Mouse (Mus musculus) MEL-GATA-1-ER (cell line): ENCODE measurements at regions not wholly inside any gene's neighbourhood (a gene's known extent, or its start where the extent isn't known, plus 50 kb on each side); places are given as distances from the start of the nearest gene placed in this dataset.
"Not testable (repeated sequence)": the region's sequence is repeated elsewhere in the genome, so short reads cannot be mapped to it uniquely, and the experiment has no call there.

Source experiments
- DNase-seq: peaks from one replicate; pipeline ENCODE4 v3.0.0-alpha.2; 2012; ENCODE audit warnings: low read depth; ENCODE audit errors: extremely low read depth

DNA sequence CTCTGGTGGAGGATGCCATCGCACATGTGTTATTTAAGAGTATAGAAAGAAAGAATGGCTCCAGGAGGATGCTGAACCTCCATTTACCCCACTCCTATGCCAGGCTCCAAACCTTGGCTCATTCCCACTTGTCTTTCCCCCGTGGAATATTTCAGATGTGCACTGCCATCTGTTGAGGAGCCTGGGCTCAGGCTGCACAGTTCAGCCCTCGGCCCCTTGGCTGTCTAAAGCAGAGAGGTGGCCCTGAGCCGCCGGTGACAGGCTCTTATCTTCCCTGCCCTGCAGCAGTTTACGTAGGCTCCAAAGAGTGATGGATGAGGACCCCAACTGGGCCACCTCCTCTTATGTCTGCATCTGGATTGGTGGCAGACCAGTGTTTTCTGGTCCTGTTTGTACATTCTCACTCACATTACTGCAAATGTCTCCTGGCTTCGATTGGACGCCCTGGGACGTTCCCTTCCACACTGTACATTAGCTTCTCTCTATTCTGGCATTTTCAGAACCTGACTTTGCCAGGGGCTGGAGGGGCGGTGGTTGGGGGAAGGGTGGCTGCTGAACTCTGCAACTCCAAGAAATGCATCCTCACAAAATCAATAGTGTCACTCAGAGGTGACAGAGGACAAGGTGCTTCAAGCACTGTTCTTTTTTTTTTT, 447.3 kb upstream of the Clint1 start:
- no peak for DNase-seq

DNA sequence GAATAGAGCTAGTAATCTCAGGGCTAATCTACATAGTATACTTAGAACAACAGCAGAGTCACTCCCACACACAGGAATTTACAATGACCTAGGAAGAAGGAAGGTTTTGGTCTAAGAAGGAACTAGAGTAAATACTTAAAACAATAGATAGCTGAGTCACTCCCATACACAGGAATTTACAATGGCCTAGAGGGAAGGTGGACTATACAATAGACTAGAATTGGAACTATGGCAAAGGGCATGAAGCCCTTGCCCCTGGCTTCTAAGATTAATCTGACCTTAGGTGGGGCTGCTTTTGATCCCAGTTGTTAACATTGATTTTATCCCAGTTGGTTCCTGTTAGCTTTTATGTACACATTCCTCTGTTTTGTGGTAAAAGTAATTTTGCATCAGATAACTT, 427.8 kb upstream of the Clint1 start:
- DNase-seq: not testable (repeated sequence)

DNA sequence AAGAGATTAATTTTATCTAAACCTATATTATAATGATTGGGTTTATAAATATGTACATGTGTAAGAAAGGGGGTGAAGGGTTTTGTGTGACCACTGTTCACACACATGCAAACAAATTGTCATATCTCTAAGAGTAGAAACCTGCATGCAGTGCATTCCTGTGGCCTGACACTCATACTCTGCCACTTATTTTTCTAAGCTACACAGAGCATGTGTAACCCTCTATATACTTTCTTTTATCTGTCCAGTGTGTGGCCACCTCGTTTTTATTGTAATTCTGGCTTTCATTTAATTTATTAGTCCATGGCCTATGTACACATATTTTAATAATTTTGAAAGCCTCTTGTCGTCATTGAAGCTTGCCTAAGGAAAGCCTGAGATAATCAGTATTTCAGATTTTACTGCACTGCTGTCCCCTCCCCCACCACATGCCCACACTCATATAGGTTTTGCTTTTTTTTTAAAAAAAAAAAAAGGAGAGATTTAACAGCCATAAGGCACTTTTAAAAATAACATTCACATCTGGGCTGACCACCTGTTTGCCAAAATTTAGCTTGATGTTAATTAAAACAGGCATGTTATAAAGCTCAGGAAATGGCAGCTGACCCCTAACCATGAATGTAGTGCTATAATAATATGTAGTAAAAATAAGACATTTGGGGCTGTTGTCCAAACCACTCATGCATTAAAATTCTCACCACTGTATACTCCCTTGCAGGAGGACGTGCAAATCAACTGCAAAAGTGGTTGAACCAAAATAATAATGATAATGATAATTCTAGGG, 410.7 kb upstream of the Clint1 start:
- DNase-seq: no peak

DNA sequence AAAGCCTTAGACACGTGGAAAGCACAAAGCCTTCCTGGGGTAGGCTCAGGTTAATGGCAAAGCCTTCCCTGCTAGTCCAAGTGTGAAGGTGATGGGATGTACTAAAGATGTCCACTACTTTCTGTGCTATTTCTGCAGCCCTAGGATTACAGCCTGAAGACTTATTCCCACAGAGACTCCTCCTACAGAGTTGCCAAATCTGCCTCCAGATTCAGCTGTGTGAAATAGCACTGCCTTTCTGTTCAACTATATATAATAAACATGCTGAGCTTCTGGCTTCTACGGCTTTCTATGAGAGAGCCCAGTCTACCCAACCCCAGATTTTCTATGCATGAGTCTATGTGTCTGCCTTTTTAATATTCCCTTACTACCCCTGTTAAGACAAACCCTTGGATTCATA, 405.3 kb upstream of the Clint1 start:
- no peak for DNase-seq

DNA sequence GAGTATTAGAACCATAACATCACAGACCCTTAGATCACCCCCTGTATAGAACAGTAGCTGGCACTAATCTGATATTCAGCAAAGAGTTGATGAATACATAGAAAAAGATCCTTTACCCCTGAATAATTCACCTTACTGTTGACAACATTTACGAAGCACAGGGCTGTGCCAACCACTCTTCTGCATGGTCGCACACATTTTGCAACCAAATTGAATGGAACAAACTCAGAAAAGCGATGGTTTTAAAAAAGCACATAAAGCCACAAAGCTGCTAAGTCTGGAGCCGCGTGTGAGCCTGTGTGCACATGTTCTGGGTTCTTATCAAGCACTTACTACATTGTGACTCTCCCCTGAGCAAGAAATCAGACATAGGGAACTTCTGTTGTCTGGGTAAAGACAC, 397.6 kb upstream of the Clint1 start:
- no peak for DNase-seq

DNA sequence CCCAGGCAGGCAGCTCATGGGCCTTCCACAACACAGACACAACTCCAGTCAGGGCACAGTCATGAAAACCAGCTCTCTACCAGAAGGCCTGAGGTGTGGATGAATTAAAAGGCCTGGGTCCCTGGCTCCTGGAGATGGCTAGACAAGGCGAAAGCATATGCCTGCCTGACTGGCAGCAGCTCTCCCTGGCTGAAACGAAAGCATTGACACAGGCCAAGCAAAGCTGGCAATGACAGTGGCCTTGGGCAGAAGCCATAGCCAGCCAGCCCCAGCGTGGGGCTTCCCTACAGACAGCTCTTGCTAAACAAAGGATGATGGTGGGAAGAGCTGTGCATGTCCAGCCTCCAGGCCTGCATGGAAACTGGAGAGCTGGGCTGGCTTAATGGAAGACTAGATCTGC, 396.9 kb upstream of the Clint1 start:
- no peak for DNase-seq

DNA sequence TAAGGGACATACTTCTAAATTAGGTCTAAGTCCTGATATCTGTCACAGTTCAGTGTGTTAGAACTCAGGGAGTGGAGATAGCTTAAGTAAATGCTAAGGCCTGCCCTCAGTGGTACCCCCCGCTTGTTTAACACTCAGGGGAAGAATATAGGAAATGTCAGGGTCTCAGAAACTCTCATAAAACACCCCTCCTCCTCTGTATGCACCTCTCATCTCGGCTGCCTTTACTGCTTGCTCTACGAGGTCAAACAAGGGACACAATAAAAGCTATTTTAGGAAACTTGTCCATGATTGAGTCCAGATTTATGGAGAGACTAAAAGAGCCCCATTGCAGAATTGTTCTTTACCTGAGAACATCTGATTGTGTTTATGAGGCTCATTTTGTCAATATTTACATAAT, 395.1 kb upstream of the Clint1 start:
- DNase-seq: no peak

DNA sequence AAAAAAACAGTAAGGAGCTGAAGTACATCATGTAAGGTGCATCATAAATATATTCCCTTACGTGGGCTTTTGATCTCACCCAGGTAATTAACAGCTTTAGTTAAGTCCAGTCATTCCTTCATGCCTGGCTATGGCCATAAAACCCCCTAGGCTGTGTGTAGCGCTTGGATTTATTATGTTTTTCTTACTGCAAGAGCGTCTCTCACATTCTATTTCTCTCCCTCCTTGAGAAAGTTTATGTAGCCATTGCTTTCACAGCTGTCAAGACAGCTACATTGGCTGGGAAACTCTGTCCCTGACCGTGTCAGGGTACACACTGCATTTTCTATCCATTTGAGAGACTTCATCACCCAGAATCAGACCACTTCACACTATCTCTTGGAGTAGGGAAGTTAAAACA, 394.3 kb upstream of the Clint1 start:
- no peak for DNase-seq

DNA sequence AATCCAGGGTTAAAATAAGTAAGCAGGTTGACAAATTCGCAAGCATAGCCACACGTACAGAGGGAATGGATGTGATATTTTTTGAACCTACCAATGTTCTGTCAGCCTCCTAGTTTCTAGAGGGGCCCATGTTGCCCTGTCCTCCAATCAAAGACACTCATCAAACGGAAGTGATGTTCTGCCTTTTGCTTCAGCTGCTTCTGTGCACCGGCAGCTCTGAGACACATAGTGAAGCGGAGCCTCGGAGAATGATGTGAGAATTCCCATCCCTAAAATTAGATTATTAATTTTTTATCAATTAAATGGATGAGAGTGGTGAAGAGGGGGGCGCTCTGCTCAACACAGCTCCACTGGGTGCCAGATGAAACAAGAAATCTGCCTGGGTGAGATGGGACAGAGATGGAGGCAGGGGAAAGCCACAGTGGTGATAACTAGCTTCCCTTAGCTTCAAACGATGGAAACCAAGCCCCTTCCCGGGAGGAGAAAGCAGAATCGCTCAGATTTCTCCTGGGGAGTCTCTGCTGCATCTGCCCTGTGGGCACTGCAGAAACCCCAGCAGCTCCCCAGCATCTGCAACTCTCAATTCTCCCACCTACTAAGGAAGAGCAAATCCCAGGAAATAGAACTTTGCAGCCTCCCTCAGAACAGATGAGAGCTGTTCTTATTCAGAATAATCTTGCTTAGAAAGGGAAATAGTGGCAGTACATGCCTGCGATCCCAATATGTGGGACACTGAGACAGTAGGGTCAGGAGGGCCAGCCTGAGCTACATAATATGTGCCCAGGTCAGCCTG, 391.7 kb upstream of the Clint1 start:
- no peak for DNase-seq

DNA sequence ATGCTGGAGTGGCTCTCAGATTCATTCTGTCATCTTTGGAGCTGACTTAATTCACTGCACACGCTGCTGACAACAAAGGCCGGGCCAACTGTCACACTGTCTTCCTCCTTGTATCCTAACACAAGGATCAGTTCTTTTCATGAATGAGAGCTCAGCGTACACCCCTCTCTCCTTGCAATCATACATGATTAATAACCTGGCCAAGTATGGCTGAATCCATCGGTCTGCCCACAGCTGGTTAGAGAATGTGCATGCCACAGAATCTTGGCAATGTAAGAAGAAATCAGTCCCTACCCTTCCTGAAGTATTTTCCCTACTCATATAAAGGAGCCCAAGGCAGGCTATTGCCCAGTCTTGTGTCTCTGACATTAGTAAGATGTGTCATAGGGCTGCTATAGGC, 387.4 kb upstream of the Clint1 start:
- no peak for DNase-seq

DNA sequence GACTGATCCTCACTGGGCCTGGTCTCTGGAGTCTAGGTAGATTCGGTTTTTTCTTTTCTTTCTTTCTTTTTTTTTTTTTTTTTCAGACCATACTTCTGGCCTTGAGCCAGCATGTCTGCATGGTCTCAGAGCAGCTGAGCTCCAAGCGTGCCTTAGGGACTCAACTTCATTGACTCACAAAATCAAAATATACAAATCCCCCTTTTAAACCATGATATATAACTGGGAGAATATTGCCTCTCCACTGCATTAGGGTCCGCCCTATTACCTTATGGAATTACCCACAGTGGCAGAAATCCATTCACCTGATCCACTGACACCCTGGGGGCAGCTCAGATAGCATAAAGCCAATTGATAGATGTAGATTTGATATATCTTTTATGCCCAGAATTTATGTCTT, 385.5 kb upstream of the Clint1 start:
- DNase-seq: no peak

DNA sequence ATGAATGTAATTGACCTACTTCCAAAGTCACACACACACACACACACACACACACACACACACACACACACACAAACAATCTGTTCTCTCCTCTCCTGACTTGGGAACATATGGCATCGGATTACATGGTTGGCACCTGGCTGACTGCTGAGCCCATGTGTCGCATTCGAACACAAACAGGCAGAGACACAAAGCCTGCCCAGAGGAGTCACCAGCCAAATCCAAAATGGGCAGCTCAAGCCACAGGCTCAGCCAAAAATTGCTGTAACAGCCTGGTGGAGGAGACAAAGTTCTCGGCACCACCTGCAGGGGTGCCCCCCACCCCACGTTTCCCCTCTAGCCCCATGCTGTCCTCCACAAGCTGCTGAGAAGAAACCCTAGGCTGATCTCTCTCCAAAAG, 379.7 kb upstream of the Clint1 start:
- DNase-seq: no peak

DNA sequence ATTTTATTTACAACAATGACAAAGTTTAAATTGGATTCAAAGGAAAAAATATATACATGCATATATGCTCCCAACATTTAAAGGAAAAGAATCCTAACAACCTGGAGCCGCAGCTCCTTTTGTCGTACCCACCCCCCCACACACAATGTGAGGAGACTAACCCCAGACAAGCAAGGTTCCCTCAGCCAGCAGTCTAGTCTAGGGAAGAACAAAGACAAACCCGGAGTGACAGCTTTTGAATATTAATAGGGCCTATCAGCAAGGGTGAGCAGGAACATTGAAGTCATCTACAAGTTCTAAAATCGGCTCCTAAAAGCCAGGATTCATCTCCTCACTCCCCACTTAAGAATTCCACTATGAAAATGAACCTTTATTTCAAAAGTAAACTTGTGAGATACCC, 374.9 kb upstream of the Clint1 start:
- DNase-seq: no peak

DNA sequence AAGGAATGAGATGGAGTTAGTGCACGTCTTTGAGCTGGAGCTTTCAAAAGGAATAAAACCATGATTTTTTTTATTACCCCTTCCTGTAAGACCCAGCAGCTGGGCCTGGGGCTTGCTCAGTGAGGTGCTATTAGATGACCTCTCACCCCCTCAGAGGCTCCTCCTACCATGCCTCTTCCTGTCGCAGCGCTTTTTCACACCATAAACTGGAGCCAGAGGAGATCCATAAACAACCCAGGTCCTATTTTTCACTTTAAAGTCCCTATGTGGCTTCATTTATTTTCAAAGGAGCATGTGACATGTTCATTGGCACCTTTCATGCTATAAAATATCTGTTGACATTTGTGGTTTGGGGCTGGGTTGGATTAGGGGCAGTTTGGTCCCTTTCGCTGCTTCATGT, 365.9 kb upstream of the Clint1 start:
- no peak for DNase-seq

DNA sequence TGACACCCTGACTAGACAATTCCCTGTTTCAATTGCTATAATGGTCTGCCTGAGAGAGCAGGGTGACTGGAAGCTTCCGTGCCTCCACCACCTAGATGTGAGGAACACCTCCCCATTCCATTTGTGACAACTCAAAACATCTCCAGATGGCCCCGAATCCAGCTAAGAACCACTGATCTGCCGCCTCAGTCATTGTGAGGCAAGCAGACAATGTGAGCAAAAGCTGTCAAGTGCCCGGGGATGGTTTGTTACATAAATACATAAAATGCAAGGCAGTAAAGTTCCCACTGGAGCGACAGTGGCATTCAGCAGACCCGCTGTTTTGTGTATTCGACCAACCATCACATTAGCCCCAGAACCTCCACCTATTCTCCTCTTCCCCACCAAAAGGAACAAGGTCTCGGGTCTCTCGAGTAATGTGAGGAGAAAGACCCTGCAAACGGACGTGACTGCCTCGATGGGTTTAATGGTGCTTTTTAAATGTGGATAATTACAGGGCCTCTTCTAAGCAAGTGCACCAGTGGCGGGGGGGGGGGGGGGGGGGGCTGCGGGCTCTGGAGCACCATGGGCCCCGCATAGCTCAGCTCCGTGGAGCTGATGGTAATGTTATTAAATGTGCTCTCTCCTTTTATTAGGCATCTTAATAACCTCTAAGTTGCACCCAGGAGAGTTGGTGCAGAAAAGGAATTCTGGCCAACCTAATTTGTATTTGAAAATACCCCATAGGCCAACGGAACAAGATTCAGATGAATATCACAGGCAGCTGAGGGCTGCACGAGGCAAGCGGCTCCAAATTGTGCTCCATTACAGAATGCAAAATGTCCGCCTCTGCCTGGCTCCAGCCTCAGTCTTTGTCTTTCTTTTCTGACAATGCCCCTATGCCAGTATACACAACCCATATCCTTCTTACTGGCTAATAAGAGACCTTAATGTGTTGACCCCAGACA, 360.6 kb upstream of the Clint1 start:
- no peak for DNase-seq

DNA sequence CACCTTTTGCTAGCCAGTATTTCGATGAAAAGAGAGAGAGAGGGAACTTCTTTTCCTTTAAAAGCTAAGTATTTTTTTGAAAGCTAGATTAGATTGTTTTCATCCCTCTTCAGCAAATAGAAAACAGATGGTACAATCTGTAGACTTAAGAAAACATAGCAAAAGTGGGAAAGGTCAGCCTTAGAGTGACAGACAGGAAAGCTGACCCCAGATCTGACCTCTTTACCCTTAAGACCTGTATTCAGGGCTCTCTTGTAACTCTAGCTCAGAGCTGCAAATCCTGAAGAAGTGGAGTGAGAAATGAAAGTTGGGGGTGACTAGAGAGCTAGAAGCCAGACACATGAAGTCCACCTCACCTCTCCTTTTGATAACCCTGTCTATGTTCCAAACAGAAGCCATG, 356.6 kb upstream of the Clint1 start:
- DNase-seq: no peak

DNA sequence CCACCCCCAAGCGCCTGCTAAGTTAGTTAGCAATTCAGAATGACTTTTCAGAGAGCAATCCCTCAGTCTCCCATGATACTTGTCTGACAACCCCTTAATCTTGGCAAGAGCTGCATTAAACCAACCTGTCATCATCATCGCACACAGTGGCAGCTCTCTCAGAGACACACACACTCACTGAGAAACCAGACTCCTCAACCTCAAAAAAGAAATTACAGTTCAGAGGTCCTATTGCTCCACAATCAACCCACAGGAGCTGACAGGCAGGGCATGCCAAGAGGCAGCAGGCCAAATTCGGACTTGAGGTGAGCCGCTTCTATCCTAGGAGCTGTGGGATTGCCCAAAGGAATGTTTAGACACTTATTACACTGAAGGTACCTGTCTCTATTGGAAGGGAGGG, 343.3 kb upstream of the Clint1 start:
- DNase-seq: no peak

DNA sequence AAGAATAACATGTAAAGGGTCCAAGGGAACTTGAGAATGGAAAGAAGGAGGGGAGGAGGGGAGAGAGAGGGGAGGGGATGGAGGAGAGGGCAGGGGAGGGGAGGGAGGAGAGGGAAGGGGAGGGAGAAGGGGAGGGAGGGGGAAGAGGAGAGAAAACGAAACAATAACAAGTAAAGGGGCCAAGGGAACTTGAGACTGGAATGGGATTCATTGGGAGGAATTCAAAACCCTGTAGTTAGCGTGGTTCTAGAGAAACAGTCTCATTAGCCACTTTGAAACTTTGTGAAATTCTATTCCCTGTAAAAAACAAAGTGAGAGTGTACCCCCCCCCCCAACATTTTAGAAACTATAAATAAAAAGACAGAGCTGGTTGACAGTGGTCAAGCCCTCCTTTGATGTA, 342.6 kb upstream of the Clint1 start:
- DNase-seq: no peak

DNA sequence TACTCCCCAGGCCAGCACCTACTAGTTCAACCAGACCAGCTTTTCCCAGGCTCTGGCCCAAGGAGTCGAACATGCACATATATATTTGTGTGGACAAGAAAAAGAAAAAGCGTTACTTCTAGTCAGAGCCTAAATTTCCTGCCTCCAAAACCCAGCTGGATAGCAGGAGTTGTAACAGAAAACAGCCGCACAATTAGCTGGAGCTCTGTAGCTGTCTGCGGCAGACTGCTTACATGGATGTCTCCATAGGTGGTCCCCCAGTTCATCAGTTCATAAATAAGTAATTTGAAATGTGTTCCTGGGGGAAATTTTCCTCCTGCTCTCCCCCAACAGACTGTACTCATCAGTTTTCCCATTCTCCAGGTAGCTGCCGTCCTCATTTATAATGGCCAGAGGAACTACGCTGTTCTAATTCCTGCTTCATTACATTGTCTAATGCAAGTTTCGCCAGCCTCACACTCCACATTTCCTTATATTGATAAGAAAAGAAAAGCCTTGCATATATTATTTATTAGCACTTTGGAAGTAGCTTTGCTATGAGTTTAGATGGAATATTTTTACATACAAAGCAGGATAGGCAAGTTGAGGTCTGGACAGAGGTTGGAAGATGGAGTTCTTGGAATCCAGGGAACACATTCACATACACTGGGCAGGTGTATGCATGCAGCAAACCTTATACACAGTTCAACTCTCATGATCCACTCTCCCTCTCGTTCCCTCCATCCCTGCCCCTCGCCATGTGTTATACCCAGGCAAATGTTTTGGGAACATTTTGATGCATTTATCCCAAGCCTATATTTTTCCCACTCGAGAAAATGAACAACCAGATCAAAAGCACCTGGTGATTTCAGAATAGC, 337.2 kb upstream of the Clint1 start:
- no peak for DNase-seq

DNA sequence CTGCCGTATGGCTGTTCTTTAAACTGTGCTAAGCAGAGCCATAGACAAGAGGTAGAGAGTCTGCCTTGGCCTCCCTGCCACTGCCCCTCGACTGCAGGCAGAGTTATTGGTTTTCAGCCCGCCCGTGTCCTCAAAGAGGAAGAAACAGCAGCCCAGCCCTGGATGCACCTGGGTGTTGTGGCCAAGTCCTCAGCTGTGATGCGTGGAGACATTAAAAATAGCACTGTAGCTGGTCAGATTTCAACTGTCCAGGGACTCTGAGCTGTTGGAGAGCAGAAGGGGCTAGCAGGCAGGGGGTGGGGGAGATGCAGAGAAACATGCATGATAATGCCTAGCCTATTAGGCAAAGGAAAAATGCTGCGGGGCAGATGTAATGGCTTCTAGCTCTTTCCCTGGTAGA, 327.1 kb upstream of the Clint1 start:
- no peak for DNase-seq
